Mouse (Mus musculus) macrophage (primary cell): ENCODE results near the gene Heyl. TPM values are rescaled to one million over a fixed set of nuclear protein-coding genes. Genes with fewer than 3 reads are reported as not detected.

Experiments
- H3K27ac ChIP-seq: fragments of 350-480 bp; formaldehyde crosslinking; 2 replicates; pipeline ENCODE4 v1.9.0; 2021
- H3K36me3 ChIP-seq: fragments of 350-480 bp; formaldehyde crosslinking; 2 replicates; pipeline ENCODE4 v1.9.0; 2021; ENCODE audit errors: inconsistent target
- H3K4me3 ChIP-seq: fragments of 350-480 bp; formaldehyde crosslinking; 2 replicates; pipeline ENCODE4 v1.9.0; 2021; ENCODE audit errors: inconsistent target
- H3K79me2 ChIP-seq: fragments of 350-480 bp; formaldehyde crosslinking; 2 replicates; pipeline ENCODE4 v1.9.0; 2021; ENCODE audit errors: inconsistent target
- WGBS: methylation state at CpG from one replicate; pipeline ENCODE4 v1.1.7; 2026; ENCODE audit warnings: inconsistent platforms; ENCODE audit not compliant: missing documents; 5-methylcytosine and 5-hydroxymethylcytosine counted together
- polyA plus RNA-seq: library from polyadenylated mRNA; stranded (reverse); fragments of 250-400 nt; gene quantifications from 3 replicates; pipeline ENCODE4 v1.2.4, GENCODE M21; 2018; ENCODE audit warnings: inconsistent platforms

Gene Heyl
- polyA plus RNA-seq, 1 experiment from 2014 or later, result not detected

DNA sequence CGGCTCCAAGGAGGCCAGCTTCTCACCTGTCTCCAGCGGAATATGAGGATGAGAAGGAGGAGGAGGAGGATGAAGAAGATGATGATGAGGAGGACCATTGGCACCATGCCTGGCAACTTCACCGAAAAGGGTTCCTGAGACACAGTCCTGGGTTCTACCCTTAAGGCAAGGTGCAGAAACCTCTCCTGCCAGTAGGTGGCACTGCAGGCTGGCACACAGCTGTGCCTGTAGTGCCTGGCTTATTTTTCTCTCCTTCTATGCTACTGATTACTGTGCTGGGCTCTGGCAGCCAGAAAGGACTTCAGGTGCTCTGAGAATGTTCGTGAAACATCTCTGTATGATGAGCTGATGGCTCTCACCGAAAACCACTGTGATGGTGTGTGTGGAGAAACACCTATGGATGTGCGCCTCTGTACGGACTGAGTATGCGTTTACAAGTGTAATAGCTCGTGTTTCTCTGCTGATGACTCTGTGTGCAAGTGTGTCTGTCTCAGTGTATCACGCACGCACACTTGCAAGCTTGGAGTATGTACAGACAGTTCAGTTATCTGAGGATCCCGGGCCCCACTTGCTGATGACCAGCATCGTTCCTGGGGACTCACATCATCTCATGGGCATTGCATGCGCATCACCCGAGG is 13.5 kb upstream of the Heyl start:
- Histone ChIP-seq H3K27ac (no peak overlapping the region), H3K36me3 (no peaks in the 10 kb centered on the region)
- 63% methylated on average over 15 of the region's 15 CpGs for WGBS

DNA sequence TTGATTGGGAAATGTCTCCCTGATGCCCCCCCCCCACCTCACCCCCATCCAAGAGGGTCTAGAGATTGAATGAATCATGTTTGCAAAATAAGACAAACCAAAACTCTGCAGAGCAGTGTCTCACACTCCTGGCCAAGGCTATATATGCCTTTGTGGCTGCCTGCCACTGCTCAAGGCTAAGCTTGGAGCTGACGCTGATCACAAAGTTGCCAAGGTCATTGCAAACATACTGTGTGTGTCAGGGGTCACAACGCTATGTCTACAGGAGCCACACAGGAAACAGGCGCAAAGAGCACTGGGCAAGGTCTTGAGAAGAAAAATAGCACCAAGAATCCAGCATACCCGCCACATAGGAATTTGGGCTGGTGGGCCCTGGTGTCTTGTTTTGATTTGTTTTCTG is 12.7 kb upstream of the Heyl start:
- H3K36me3 ChIP-seq, result no peaks in the 10 kb centered on the region
- no peaks in the 10 kb centered on the region for H3K79me2 ChIP-seq
- H3K4me3 ChIP-seq, result no peak overlapping the region
- H3K27ac ChIP-seq, result no peak overlapping the region
- 89% methylated on average over 4 of the region's 4 CpGs for WGBS

More for the DNA sequence above, 13.5 kb upstream of the Heyl start:
- Histone ChIP-seq H3K4me3 (no peak overlapping the region), H3K79me2 (no peaks in the 10 kb centered on the region)

- 89% methylated on average over 3 of the region's 3 CpGs for WGBS
Measured at GRCm38 (mm10) chr4:123223309-123223708, 10.0 kb upstream of the Heyl start.

GRCm38 (mm10) chr4:123225718-123226403 is 7.5 kb upstream of the Heyl start:
- no peaks in the 10 kb centered on the region for H3K36me3 ChIP-seq
- no peaks in the 10 kb centered on the region for H3K79me2 ChIP-seq
- H3K27ac ChIP-seq, result no peak overlapping the region
- WGBS, result 90% methylated on average over 10 of the region's 10 CpGs
- H3K4me3 ChIP-seq, result no peak overlapping the region

More at GRCm38 (mm10) chr4:123223309-123223708, 10.0 kb upstream of the Heyl start:
- Histone ChIP-seq H3K27ac (no peak overlapping the region), H3K79me2 (no peaks in the 10 kb centered on the region), H3K36me3 (no peaks in the 10 kb centered on the region), H3K4me3 (no peak overlapping the region)

- Histone ChIP-seq H3K4me3 (no peak overlapping the region), H3K27ac (no peak overlapping the region), H3K36me3 (no peaks in the 10 kb centered on the region), H3K79me2 (no peaks in the 10 kb centered on the region)
- 86% methylated on average over 4 of the region's 4 CpGs for WGBS
Measured at GRCm38 (mm10) chr4:123227707-123228106, 5.6 kb upstream of the Heyl start.

DNA sequence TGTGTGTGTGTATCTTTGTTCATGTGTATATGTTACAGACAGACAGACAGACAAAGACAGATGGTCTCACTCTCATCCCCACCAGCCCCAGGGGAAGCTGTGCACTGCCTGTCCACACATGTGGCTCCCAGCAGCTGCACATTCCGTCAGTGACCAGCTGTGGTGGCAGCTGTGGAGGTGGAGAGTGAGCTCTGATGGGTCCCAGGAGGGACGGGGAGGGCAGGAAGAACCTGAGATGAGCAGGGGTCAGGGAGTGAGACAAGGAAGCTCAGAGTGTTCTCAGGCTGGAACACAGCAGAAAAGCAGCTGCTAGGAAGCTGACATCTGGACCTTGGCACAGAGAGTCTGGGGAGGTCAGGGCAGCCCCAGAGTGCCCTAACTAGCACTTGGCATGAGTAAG is 5.1 kb upstream of the Heyl start:
- WGBS, result 73% methylated on average over 2 of the region's 2 CpGs
- Histone ChIP-seq H3K4me3 (no peak overlapping the region), H3K79me2 (no peaks in the 10 kb centered on the region), H3K27ac (no peak overlapping the region), H3K36me3 (no peaks in the 10 kb centered on the region)

- WGBS, result 78% methylated on average over 11 of the region's 11 CpGs
- H3K4me3 ChIP-seq, result no peak overlapping the region
- H3K36me3 ChIP-seq, result no peaks in the 10 kb centered on the region
- no peaks in the 10 kb centered on the region for H3K79me2 ChIP-seq
- H3K27ac ChIP-seq, result no peak overlapping the region
Measured at GRCm38 (mm10) chr4:123229166-123229565, 4.2 kb upstream of the Heyl start.

- Histone ChIP-seq H3K4me3 (no peak overlapping the region), H3K27ac (no peak overlapping the region), H3K36me3 (no peaks in the 10 kb centered on the region), H3K79me2 (no peaks in the 10 kb centered on the region)
- 26% methylated on average over 3 of the region's 3 CpGs for WGBS
Measured at GRCm38 (mm10) chr4:123232841-123233240, 515 bp upstream of the Heyl start.

DNA sequence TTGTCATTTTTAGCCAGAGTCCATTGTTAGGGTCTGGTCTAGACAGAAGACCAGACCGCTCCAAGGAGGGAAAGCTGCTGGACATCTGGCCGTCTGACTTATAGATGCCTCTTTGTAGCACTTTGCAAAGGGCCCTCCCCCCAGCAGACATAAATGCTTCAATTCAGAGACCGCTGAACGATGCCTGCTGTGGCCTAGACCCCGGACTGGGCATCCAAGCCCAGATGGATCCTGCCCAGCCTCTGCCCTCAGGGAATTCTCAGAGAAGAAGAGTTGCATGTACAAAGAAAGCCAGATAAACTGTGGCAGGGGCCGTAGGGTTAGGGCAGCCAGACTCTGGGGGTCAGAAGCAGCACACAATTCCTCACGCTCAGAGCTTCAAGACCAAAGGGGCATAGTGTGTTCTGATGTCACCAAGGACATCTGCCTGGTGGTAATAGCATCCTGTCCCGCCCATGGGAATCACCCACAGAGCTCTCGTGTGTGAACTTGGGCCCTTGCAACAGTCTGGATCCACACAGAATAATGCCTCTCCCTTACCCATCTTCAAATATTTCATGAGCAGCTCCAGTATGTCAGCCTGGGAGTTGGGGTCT is 2.6 kb downstream of the Heyl start:
- H3K27ac ChIP-seq, result no peak overlapping the region
- WGBS, result 91% methylated on average over 9 of the region's 9 CpGs

GRCm38 (mm10) chr4:123236431-123237031 is 3.2 kb downstream of the Heyl start:
- no peaks in the 10 kb centered on the region for H3K36me3 ChIP-seq
- no peaks in the 10 kb centered on the region for H3K79me2 ChIP-seq
- WGBS, result 78% methylated on average over 12 of the region's 13 CpGs
- H3K4me3 ChIP-seq, result no peak overlapping the region
- H3K27ac ChIP-seq, result no peak overlapping the region

More for the DNA sequence above, 2.6 kb downstream of the Heyl start:
- H3K79me2 ChIP-seq, result no peaks in the 10 kb centered on the region
- H3K4me3 ChIP-seq, result no peak overlapping the region
- no peaks in the 10 kb centered on the region for H3K36me3 ChIP-seq

DNA sequence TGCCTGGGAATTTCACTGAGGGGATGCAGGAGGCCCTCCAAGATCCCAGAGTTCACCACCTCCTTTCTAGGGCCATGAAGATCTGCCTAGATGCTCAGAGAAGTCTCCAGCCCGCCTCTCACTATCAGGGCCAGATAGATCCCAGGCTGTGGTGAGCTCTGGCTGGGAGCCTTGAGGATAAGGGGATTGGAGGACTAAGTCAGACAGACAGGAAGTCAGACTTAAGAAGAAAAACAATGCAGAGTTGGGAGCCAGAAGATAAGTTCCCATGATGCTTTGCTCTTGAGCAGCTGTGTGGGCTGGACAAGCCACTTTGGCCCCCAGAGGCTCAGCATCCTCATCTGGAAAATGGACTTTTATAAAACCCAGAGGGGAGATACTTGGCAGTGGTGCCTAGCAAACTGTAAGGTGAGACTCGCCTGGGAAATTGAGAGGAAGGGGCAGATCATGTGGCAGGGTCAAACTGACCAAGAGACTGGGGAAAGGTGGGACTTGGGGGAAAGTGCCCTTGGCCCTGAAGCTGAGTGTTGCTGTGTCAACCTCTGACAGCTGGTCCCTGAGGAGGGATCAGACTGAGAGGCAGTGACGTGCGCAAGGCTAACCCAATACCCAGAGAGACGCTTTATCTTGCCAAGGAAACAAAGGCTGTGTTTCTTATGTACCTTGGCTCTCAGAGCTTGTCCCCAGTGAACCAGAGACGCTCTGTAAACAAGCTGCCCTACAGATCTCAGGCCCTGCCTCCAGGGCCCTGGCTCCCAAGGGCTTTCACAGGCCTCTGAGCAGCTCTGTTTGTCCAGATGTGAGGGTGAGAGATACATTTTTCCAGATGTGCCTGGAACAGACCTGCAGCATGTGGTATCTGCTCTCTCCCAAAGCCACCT is 4.3 kb downstream of the Heyl start:
- WGBS, result 95% methylated on average over 6 of the region's 6 CpGs
- Histone ChIP-seq H3K27ac (no peak overlapping the region), H3K79me2 (no peaks in the 10 kb centered on the region), H3K36me3 (no peaks in the 10 kb centered on the region), H3K4me3 (no peak overlapping the region)

- no peak overlapping the region for H3K4me3 ChIP-seq
- no peaks in the 10 kb centered on the region for H3K36me3 ChIP-seq
- H3K27ac ChIP-seq, result no peak overlapping the region
- 16% methylated on average over 58 of the region's 58 CpGs for WGBS
- H3K79me2 ChIP-seq, result no peaks in the 10 kb centered on the region
Measured at GRCm38 (mm10) chr4:123239361-123240203, 6.2 kb downstream of the Heyl start.

DNA sequence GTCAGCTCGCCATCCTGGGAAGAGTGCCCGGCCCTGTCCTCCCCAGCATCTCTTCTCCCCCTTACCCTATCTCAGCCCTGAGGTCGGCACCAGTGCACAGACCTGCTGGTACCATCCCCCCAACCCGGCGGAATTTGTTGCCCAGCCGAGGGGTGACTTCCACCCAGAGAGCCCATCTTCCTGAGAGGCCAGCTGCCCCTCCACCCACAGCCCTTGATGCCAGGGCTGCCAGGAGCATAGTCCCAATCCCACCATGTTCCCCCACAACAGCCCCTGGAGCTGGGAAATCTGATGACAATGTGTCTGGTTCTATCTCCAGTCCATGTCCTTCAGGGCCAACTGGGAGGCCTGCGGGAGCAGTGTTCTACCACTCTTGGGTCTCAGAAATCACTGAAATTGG is 12.9 kb downstream of the Heyl start:
- WGBS, result 92% methylated on average over 7 of the region's 7 CpGs
- Histone ChIP-seq H3K79me2 (no peaks in the 10 kb centered on the region), H3K36me3 (no peaks in the 10 kb centered on the region), H3K27ac (no peak overlapping the region), H3K4me3 (no peak overlapping the region)
